Mouse (Mus musculus) hindbrain, embryonic 11.5 days (tissue): Measurements from ENCODE around the gene Atf7ip. TPM values are rescaled to one million over a fixed set of nuclear protein-coding genes. Genes with fewer than 3 reads are reported as not detected.

ENCODE experiments used
- ATAC-seq: fragments of 200-750 bp; cut with Nextera tagmentation; 2 replicates; pipeline ENCODE4 v1.8.0; 2017; ENCODE audit warnings: mild to moderate bottlenecking, moderate TSS enrichment, moderate library complexity; ENCODE audit not compliant: low FRiP score
- DNase-seq: peaks from one replicate; pipeline ENCODE4 v3.0.0-alpha.2; 2015; ENCODE audit warnings: low spot score
- H3K27ac ChIP-seq: fragments of 300-500 bp; sonication (generic); 2 replicates; pipeline ENCODE4 v1.5.1; 2014; ENCODE audit warnings: mild to moderate bottlenecking, low read depth, low read length
- H3K27me3 ChIP-seq: fragments of 300-500 bp; sonication (generic); 2 replicates; pipeline ENCODE4 v1.6.1; 2014; ENCODE audit warnings: mild to moderate bottlenecking, low read length, moderate library complexity, mixed read lengths; ENCODE audit not compliant: control insufficient read depth, insufficient read depth
- H3K36me3 ChIP-seq: fragments of 300-500 bp; sonication (generic); 2 replicates; pipeline ENCODE4 v1.6.1; 2014; ENCODE audit warnings: mild to moderate bottlenecking, low read length, moderate library complexity, mixed read lengths; ENCODE audit not compliant: control insufficient read depth, insufficient read depth
- H3K4me1 ChIP-seq: fragments of 300-500 bp; sonication (generic); replicated peaks from 2 replicates; pipeline ENCODE4 v1.6.1; 2014; ENCODE audit warnings: low read length, mixed read lengths; ENCODE audit not compliant: control insufficient read depth, insufficient read depth
- H3K4me2 ChIP-seq: fragments of 300-500 bp; sonication (generic); replicated peaks from 2 replicates; pipeline ENCODE4 v1.6.1; 2014; ENCODE audit warnings: mild to moderate bottlenecking, low read depth, low read length
- H3K4me3 ChIP-seq: fragments of 300-500 bp; sonication (generic); 2 replicates; pipeline ENCODE4 v1.5.1; 2014; ENCODE audit warnings: low read depth, low read length
- H3K9ac ChIP-seq: fragments of 300-500 bp; sonication (generic); 2 replicates; pipeline ENCODE4 v1.6.1; 2014; ENCODE audit warnings: low read depth, low read length
- H3K9me3 ChIP-seq: fragments of 300-500 bp; sonication (generic); 2 replicates; pipeline ENCODE4 v1.6.1; 2016; ENCODE audit warnings: low read length; ENCODE audit not compliant: control insufficient read depth
- WGBS: fragments of 180-500 bp; shearing (Covaris S2); extraction: QIAGEN DNeasy Blood & Tissue Kit; methylation state at CpG from one replicate; pipeline ENCODE4 v1.1.7; 2014; 5-methylcytosine and 5-hydroxymethylcytosine counted together
- polyA plus RNA-seq: library from polyadenylated mRNA; unstranded; fragments of >200 nt; fragmentation: Nextera tagmentation; extraction: Ambion mirVana; gene quantifications from 2 replicates; pipeline ENCODE4 v1.2.1, GENCODE M21; 2014

Gene Atf7ip
- polyA plus RNA-seq, 1 experiment from 2014 or later, result 73.7 TPM

DNA sequence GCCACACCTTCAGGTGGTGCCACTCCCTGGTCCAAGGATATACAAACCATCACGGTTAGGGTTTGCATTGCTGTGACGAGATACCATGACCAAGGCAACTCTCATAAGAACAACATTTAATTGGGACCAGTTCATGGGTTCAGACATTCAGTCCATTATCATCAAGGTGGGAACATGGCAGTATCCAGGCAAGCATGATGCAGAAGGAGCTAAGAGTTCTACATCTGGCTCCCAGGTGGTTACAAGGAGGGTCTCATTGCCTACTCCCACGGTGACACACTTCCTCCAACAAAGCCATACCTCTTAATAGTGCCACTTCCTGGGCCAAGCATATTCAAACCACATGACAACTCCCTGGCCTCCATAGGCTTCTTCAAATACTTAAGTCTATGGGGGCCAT is 2.7 kb downstream of the Atf7ip start:
- no peak overlapping the region for H3K27ac ChIP-seq
- no peak overlapping the region for H3K9ac ChIP-seq
- DNase-seq, result no peak
- 91% methylated on average over 3 of the region's 3 CpGs for WGBS
- no peak for ATAC-seq
- no peaks in the 10 kb centered on the region for H3K9me3 ChIP-seq
- H3K36me3 ChIP-seq, result no peaks in the 10 kb centered on the region
- no peak overlapping the region for H3K4me3 ChIP-seq
- no peaks in the 10 kb centered on the region for H3K4me1 ChIP-seq
- no peaks in the 10 kb centered on the region for H3K27me3 ChIP-seq
- H3K4me2 ChIP-seq, result no peak overlapping the region

DNA sequence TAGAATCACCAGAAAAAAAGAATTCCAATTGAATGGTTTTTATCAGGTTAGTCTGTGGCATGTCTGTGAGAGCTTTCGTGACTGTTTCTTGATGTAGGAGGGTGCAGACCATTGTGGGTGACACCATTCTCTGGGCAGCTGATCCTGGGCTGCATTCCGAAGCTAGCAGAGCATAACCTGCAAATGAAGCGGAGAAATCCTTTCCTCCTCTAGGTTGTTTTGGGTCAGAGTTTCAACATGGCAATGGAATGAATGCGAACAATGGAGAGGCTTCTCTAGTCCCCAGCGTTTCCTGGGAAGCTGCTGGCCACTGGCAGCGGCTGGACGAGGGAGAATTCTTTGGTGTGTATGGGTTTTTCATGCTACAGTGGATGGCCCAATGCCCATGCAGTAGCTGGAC is 5.0 kb downstream of the Atf7ip start:
- 40% methylated on average over 7 of the region's 7 CpGs for WGBS
- Histone ChIP-seq H3K9me3 (0 out of 2 replicates have a peak, but pooled peaks cover 3% of the 10 kb centered on the region), H3K27ac (no peak overlapping the region), H3K27me3 (no peaks in the 10 kb centered on the region), H3K4me1 (no peaks in the 10 kb centered on the region), H3K4me2 (no peak overlapping the region), H3K9ac (no peak overlapping the region), H3K36me3 (no peaks in the 10 kb centered on the region), H3K4me3 (no peak overlapping the region)
- no peak for ATAC-seq
- no peak for DNase-seq

DNA sequence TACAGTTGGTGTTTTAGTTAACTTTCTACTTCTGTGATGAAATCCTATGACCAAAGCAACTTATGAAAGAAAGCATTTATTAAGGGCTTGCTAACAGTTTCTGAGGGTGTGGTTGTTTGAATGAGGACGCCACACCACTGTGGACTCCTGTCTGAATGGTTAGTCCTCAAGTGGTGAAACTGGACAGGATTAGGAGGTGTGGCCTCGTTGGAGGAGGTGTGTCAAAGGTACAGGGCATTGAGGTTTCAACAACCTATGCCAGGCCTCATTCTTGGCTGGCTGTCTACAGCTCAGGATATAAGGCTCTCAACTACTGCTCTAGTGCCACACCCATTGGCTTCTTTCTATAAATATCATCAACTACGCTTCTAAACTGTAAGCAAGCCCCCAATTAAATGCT is 6.4 kb downstream of the Atf7ip start:
- no peak overlapping the region for H3K4me2 ChIP-seq
- H3K9ac ChIP-seq, result no peak overlapping the region
- no peaks in the 10 kb centered on the region for H3K27me3 ChIP-seq
- no peaks in the 10 kb centered on the region for H3K4me1 ChIP-seq
- no peaks in the 10 kb centered on the region for H3K36me3 ChIP-seq
- no peak for ATAC-seq
- WGBS, result 83% methylated on average over 3 of the region's 3 CpGs
- 0 out of 2 replicates have a peak, but pooled peaks cover 3% of the 10 kb centered on the region for H3K9me3 ChIP-seq
- DNase-seq, result no peak
- H3K4me3 ChIP-seq, result no peak overlapping the region
- H3K27ac ChIP-seq, result no peak overlapping the region

DNA sequence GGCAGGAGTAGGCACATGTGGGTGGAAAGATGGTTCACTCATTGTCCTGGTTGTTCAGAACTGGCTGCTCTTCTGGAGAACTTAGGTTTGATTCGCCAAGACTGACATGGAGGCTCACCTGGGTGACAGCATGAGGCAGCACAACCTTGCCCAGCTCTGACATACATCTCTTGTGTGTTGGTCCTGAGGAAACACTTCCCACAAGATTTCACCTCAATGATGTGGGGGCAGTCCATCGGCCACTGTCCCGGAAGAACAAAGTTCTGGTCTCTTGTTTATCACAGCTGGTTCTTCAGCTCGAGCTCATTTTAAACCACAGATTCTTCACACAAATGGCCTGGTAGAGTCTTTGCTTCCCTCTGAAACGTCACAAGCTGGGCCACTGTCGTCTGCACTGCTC is 10.7 kb downstream of the Atf7ip start:
- DNase-seq (no peak), ATAC-seq (no peak)
- Histone ChIP-seq H3K9me3 (0 out of 2 replicates have a peak, but pooled peaks cover 3% of the 10 kb centered on the region), H3K27ac (no peak overlapping the region), H3K4me3 (no peak overlapping the region), H3K4me2 (no peak overlapping the region), H3K36me3 (no peaks in the 10 kb centered on the region), H3K4me1 (no peaks in the 10 kb centered on the region), H3K27me3 (no peaks in the 10 kb centered on the region), H3K9ac (no peak overlapping the region)
- WGBS, result 91% methylated on average over 6 of the region's 6 CpGs

DNA sequence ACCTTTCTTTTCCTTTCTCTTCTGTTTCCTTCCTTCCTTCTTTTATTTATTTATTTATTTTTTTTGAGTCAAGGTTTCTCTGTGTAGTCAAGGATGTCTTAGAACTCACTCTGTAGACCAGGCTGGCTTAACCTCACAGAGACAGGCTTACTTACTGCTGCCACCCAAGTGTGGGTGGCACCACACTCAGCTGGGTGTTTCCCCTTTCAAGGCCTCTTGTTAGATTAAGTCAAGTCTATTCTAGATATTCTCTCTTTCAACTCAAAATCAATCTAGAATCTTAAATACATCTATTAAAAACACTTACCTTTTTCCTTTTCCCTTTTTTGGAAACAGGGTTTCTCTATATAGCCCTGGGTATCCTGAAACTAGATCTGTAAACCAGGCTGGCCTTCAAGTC is 11.3 kb downstream of the Atf7ip start:
- DNase-seq (no peak), ATAC-seq (no peak)
- no peaks in the 10 kb centered on the region for H3K36me3 ChIP-seq

DNA sequence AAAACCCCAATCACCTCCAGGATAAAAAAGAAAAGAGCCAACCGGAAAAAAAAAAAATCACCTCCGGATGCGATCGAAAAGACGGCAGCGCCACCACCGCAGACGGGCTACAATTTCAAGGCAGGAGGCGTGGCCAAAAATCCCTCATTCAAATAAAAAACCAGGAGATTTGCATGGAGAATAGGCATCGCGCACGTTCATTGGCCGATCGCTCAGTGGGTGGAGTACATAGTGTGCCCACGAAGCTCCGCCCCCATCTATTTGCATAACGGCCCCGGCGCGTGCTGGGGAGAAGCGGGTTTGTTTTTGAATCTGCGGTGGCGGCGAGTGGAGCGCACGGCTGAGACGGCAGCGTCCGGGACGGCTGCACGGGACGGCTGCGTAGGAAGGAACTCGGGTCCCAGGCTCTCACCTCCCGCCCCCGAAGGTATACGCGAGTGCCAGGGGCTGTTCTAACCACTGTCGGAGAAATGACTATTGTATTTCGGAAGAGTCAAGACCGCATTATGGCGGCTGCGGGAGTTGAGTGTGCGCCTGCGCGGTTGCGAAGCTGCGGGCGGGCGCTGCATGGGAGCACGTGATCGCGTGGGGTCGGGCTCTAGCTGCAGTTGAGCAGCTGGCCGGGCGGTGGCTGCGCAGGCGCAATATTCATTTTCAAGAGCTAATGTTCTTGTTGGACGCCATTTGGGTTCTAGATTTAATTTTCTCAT is 12.7 kb downstream of the Atf7ip start:
- no peaks in the 10 kb centered on the region for H3K27me3 ChIP-seq

More for the DNA sequence above, 11.3 kb downstream of the Atf7ip start:
- Histone ChIP-seq H3K27me3 (no peaks in the 10 kb centered on the region), H3K4me2 (no peak overlapping the region), H3K4me1 (no peaks in the 10 kb centered on the region), H3K27ac (no peak overlapping the region), H3K9me3 (0 out of 2 replicates have a peak, but pooled peaks cover 3% of the 10 kb centered on the region), H3K9ac (no peak overlapping the region), H3K4me3 (no peak overlapping the region)

DNA sequence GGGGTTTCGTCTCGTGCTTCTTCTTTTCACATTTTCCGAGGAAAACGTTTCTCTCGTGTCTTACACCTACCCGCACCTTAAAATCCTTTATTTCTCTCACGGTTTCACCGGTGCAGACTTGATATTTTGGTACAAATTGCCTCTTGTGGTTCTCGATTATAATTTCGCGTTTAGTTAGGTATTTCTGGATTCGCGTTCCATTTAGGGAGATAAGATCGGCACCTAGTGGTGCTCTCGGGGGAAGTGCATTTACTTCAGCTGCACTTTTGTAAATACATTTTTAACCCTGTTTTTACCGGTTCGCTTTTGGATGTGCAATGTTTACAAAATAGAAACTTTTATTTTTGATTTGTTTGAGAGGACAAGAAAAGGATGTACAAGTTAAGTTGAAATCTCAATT is 13.3 kb downstream of the Atf7ip start:
- Histone ChIP-seq H3K9ac (peak overlapping the region; percentile 50; the same call in 1 of the 2 replicates), H3K27ac (peak overlapping the region; percentile 96), H3K4me1 (no peaks in the 10 kb centered on the region), H3K4me3 (peak overlapping the region; percentile 61), H3K4me2 (peak overlapping the region; percentile 34), H3K27me3 (no peaks in the 10 kb centered on the region), H3K9me3 (0 out of 2 replicates have a peak, but pooled peaks cover 3% of the 10 kb centered on the region), H3K36me3 (no peaks in the 10 kb centered on the region)
- WGBS, result 3% methylated on average over 17 of the region's 17 CpGs
- DNase-seq (no peak), ATAC-seq (no peak)

More for the DNA sequence above, 12.7 kb downstream of the Atf7ip start:
- H3K36me3 ChIP-seq, result no peaks in the 10 kb centered on the region
- H3K27ac ChIP-seq, result peak overlapping the region; percentile 96
- 0 out of 2 replicates have a peak, but pooled peaks cover 3% of the 10 kb centered on the region for H3K9me3 ChIP-seq
- H3K4me3 ChIP-seq, result peak overlapping the region; percentile 61
- under 1% methylated on average over 59 of the region's 59 CpGs for WGBS
- DNase-seq, result peak; percentile 96
- H3K4me2 ChIP-seq, result peak overlapping the region; percentile 38
- ATAC-seq, result peak; percentile 98
- peak overlapping the region; percentile 83 for H3K9ac ChIP-seq
- H3K4me1 ChIP-seq, result no peaks in the 10 kb centered on the region

DNA sequence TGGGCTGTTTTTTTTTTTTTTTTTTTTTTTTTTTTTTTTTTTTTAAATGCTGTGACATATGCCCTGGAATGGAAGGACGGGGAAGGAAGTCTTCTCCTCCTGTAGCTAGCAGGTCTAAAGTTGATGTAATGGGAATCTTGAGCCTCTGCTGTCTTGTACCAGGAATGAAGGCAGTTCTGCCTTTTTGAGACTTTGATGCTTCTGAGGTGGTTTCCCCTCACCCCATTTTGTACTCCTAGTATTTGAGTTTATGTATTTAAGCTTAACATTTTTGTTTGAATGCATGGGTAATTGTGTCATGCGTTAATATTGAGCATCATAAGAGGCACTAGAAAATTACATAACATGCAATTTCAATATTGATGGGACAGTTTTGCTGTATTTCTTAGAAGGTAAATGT is 14.4 kb downstream of the Atf7ip start:
- Histone ChIP-seq H3K9me3 (0 out of 2 replicates have a peak, but pooled peaks cover 4% of the 10 kb centered on the region), H3K27ac (no peak overlapping the region), H3K27me3 (no peaks in the 10 kb centered on the region), H3K4me2 (no peak overlapping the region), H3K36me3 (peaks cover 3% of the 10 kb centered on the region), H3K4me1 (no peaks in the 10 kb centered on the region), H3K9ac (no peak overlapping the region), H3K4me3 (no peak overlapping the region)
- no peak for DNase-seq
- no peak for ATAC-seq
- WGBS, result 82% methylated on average over 2 of the region's 2 CpGs

DNA sequence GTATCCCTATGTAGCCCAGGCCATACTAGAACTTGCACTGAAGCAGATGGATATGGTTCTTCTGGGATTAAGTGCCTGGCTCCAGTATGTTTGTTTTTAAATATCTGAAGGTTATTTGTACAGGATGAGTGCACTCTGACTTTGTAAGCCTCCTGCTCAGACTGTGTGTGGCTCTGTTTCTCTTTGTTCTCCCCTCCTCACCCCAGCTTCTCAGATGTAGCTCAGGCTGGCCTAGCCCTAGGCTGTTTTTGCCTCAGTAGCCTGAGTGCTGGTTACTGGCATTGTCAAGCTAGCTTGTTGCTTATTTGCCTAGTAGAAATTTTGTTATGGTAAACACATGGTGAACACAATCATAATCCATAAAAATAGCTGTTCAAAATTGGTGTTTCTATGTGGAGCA is 15.7 kb downstream of the Atf7ip start:
- DNase-seq (no peak), ATAC-seq (no peak)
- Histone ChIP-seq H3K36me3 (peaks cover 7% of the 10 kb centered on the region), H3K9ac (no peak overlapping the region), H3K27me3 (no peaks in the 10 kb centered on the region), H3K4me1 (no peaks in the 10 kb centered on the region), H3K4me3 (no peak overlapping the region), H3K27ac (no peak overlapping the region), H3K9me3 (0 out of 2 replicates have a peak, but pooled peaks cover 4% of the 10 kb centered on the region), H3K4me2 (no peak overlapping the region)
